Mouse (Mus musculus): ENCODE data around the gene Add3.
A peak's percentile ranks its signal among the peaks of the same experiment; 100 is the strongest.

Add3 gene

DNA sequence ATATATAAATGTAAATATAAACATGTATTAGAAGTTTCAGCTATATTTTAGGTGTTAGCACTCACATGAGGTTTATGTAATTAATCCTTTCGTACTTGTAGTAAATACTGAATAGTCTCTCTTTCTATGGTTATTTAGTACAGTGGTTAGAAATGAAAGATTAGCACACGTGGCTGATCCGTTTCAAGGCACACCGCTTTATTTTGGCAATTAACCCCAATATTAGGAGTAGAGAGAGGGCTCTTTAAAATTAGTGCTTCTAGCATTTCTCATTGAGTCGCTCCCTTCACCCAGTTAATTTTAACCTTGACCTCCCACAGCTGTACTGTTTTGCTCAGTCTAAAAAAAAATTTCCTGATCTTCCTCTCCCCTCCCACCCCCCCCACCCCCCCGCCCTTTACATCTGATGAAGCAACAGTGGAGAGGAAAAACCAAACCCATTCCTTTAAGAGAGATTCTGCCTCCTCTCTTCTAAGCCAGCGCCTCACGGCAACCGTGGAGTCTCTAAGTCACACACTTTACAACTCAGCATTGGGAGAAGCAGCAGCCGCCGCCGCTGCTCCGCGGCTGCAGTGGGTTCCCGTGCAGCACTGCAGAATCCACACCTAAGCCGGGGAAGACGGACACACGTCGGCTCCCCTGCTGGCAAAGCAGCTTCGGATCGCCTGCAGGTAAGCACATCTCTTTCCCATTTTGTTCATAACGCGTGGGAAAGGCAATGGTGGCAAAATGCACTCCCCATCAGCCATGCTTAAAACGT is at the start of gene Add3:
TSS of gene Add3 (plus strand) at position 400 of the 760 bp plus-strand sequence.
- peak; percentile 50 for DNase-seq (ENCODE audit: low spot score)

DNA sequence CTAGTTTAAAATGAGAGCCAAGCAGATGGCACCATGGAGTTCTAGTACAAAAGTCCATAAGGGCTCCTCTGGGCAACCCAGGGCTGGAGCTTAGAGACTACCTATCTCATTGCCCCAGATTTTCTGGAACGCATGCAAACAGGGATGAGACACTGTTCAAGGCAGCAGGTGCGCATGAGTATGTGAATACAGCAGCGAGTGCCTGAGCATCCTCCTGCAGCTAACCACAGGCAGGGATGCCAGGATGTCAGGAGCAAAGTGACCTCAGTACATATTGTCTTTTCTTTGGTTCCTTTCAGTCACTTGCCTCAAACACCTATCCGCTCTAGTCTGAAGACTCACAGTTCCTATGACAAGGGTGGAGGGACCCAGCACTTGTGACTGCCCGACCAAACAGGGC is 49.6 kb upstream of the Add3 start:
- no peak for DNase-seq (ENCODE audit: low spot score)

DNA sequence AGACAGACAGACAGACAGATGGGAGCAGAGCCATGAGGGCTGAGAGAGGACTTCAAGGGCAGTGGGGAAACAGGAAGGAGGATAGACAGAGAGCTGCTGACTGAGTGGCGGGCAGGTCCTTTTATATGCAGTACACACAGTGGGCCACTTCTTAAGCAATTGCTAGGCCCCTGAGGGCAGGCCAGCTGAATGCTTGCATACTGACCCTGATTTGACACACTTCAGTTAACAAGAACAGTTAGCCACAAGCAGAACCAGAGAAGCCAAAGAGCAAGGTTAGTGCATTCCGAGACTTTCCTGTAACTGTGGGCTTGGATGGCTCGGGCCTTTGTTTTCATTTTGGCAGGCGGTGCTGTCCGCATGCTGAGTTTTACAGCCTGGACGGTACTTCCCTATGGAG is 48.0 kb upstream of the Add3 start:
- no peak for DNase-seq (ENCODE audit: low spot score)

DNA sequence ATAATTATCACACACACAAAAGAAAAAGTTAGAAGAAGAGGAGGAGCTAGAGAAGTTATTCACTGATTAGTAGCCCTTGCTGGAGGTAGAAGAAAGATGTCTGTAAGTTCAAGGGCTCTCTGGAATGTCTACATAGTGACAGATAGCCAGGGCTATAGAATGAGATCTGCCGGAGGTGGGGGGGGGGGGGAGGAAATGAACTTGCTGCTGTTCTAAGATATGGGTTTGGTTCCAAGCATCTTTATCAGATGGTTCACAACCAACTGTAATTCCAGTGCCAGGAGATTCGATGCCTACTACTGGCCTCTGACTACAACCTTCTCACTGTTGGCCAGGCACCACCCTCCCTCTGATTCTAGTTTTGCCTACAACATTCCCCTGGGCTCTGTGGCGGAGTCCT is 46.9 kb upstream of the Add3 start:
- no peak for DNase-seq (ENCODE audit: low spot score)

DNA sequence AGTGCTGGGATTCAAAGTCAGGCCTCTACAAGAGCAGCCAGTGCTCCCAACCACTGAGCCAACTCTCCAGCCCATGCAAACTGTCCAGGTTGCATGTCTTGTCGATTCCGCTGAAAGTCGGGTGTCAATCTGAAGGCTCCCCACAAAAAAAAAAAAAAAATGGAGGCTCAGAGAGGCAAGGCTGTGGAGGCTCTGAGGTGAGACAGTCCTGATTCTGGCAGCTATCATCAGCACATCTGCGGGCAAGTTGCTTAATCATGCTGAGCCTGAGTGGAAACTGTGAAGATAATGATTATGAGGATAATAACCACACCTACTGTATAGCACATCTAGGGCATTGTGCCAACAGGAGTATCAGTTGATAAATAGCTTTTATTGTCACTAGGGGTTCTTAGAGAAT is 45.6 kb upstream of the Add3 start:
- DNase-seq (ENCODE audit: low spot score) = no peak

DNA sequence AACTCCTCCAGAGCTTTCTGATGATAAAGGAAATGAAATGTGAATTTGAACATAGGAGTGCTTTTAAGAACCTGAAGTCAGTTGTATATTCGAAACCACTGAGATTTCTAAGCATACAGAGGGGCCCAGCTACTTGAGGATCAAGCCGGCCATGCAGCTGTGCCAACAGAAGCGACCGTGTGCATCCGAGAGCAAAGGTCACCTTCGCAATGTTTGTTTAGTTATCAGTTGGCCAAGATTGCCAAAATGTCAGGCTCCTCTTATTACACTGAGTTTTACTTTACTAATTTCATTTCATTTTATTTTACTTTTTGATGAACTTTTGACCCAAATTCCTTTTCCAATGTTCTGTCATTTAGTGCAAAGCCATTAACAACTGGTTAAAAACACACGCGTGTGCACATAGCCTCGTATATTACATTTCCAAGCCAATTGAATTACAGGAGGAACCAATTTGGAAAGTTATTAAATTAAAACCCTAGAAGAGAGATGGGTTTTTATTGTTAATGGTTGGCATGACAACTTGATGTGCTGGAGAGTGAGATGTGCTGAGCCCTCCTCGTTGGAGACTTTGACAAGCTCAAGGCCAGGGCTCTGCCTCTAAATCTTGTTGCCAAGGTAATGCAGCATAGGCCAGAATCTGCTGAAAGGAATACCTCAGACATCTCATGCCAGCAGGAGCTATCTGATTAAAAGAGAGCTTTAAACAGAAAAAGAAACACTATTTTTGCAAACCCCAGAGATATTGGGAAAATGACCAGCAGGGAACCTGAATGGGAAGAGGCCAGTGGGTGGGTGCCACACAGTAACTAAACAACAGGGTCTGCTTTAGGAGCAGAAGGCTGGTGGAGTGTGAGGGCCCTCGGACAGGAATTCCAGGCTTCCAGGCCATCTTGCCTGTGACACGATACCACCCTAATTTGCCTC is 38.6 kb upstream of the Add3 start:
- DNase-seq (ENCODE audit: low spot score) = no peak

DNA sequence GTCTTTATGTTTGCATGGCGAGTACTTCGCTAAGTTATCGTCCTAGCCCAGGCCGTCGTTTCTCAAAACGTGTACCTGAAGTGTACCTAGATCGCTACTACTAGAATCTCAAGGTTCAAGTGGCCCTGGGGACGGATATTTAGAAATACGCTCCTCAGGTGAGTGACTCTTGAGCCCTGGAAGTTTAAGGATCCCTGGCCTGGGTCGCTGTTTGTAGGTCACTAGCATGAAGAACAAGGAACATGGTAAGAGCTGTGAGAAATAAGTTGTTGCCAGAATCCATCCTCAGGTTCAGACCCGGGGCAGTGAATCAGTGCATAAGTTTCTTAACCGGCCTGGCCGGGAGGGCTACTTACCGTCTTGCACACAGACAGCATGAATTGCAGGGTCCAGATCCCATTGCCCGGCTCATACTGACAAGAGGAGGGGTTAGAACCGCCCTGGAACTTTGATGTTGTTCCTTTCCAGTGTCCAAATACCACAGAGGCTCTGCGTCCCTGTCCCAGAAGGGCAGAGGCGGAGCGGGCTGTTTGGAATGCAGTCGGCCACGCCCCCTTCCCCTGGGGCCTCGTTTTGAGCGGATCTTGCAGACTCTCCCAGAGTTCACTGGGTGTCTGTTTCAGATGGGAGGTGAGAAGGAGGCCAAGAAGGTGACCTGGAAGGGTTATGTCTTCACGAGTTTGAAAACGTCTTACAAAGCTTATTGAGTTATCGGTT is 34.7 kb upstream of the Add3 start:
- DNase-seq (ENCODE audit: low spot score) = peak; percentile 62

DNA sequence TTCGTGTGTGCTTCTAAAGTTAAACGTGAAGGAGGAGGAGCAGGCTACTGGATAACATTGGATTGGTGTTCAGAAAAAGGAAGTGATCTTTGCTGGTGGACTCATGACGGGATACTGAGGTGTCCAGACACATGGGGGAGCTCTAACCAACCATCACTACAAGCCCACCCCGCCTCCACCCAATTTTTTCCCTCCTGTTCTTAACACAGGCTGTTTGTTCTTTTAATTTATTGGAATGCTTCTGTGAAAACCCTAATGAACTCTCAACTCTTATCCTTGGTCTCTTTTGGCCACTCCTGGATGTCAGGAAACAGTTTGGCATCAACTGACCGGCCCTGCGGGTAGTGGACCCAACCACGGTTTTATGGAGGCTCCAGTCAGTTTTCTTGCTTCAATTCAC is 33.3 kb upstream of the Add3 start:
- peak; percentile 21 for DNase-seq (ENCODE audit: low spot score)

DNA sequence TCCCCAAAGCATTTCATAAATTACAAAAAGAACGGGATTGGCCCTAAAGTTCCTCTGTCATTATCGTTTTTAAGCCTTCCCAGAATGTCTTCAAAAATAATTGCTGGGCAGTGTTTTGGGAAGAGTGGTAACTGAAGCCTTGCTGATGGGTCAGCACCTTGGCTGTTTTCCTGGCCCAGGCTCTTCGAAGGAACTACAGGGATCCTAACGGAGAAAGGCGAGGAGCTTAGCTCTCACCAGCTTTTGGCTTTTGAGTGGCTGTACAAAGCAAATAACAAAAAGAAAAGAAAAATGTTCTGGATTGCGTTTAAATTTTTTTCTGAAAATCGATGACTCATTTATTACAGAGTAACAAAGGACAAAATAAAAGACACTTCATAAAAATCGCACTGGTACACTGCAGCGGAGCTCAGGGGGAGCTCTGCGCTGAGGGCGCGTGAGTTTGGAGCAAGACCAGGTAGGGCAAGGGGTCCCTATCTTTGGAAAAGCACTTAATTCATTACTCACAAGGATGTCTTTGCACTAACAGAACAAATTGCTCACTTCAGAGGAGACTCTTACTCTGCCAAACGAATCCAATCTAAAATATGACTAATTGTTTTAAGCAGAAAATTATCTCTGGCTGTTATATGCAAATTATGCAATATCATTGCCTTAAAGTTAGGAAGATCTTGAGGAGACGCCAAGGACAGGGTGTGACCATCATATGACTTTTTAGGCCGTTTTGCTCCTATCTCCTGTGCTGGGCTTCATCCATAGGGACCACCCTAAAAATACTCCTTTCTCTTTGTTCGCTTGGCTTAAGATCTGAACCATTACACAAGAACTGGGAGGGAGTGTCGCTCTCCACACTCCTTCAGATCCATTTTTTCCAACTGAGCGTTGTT is 32.6 kb upstream of the Add3 start:
- no peak for DNase-seq (ENCODE audit: low spot score)

DNA sequence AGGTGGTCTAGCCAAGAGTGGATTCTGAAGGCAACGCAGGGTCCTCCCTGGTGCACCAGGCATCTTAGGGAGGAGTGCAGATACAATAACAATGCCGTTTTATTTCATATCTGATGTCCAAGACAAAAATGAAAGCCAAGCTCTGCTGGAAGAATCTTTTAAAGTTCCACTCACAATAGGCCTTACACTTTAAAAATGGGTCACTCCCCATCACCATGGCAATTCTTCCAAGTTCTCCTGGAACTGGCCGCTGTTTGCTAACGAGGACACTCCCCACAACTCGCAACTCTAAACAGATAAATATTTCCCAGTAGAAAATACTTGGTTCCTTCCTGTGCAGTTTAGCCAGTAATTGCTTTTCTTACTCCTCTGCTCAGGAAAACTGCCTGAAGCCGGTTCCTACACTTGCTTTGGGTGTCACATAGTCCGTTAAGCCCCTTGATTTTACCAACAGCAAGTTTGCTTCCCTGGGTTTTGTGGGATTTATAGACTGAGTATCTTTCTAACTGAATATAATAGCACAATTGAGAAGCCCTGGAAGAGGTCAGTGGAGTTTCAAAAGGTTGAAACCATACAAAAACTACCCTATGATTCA is 28.1 kb upstream of the Add3 start:
- peak; percentile 24 for DNase-seq (ENCODE audit: low spot score)

DNA sequence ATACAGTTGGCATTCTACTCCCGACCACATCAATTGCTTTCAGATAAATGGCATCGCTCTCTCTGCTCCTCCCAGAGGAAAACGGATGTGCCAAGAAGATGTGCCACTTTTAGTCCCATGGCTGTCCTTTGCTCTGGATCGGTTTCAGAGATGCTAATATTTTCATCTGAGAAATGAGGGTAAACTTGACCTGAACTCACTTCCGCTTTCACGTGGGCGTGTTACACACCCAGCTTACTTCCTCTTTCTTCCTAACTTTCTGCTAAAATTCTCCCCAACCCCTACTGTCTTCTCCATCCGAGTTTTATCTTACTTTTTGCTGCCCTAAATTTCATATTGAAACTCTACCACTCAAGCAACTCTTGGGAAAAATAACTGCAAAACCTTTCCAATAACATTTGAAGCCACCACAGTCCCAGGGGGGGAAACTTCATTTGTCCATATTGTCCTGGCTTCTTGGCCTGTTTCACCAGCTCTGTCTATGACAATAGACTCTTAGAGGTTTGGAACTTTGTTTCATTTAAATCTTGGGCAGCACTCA is 20.9 kb upstream of the Add3 start:
- DNase-seq (ENCODE audit: low spot score) = no peak

DNA sequence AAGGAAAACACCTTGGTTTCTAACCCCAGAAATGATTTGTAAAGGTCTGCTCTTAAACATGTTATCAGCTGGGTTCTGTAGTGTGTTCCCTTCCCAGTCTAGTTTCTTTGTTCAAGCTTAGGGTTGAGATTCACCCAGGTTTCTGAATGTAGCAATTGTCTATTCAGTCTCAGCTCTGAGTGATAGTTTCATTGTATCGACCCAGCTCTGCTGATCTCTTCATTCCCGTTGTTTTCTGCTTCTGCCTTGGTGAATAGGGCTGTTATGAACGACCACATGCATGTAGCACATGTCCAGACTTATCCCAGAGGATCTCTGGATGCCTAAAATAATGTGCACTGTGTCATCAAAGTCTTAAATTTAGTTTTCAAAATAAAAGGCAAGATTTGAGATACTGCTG is 19.8 kb upstream of the Add3 start:
- no peak for DNase-seq (ENCODE audit: low spot score)

DNA sequence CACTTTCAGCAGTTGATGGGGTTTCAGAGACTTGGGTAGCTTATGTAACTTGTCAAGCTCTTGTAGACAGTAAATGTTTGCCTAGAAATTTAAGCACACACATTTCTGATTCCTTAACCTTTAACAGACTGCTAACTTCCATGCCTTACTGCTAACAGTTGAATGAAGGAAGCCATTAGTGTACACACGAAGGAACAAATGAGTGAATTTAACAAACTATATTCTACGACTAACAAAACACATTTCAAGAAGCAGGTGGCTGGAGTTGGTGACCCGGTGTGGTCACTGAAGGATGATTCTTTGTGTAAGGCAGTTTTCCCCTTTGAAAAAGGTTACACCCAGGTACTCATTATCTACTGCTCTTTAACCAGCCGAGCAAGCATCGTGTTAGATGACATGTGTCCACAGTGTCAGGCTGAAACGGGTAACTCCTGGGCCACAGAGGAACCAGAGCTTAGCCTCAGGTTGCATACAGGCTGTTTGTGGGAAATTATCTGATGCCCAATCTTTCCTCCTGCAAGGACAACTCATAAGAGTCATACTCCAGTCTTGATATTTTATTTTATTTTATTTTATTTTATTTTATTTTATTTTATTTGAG is 17.5 kb upstream of the Add3 start:
- DNase-seq (ENCODE audit: low spot score) = no peak

DNA sequence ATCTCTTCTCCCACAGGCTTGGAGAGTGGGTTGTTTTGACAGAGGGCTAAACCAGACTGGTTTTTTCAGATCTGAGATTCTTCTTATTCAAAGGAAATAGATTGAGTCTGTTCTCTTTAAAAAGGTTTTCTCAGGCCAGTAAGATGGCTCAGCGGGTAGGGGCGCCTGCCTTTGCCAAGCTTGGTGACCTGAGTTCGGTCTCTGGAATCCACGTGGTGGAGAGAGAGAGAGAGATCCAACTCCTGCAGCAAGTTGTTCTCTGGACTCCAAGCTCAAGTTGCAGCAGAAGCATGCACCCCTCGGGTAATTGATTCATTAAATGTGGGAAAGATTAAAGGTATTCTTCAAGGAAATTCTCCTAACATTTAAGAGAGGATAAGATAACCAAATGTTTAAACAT is 16.9 kb upstream of the Add3 start:
- no peak for DNase-seq (ENCODE audit: low spot score)

DNA sequence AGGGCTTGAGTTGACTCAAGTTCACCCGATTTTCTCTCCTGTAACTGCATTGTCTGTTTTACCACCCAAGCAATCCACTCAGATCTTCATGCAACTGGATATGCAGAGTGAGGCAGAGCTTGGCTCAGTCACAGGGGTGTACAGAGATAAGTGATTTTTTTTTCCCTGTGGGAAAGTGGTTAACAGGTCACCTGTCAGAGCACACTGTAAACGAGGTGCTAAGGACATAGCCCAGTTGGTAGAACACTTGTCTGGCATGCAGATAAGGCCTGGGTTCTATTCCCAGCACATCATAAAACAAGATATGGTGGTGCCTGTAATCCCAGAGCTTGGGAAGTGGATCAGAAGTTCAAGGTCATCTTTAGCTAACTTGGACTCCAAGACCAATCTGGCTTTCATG is 14.6 kb upstream of the Add3 start:
- DNase-seq (ENCODE audit: low spot score) = no peak

DNA sequence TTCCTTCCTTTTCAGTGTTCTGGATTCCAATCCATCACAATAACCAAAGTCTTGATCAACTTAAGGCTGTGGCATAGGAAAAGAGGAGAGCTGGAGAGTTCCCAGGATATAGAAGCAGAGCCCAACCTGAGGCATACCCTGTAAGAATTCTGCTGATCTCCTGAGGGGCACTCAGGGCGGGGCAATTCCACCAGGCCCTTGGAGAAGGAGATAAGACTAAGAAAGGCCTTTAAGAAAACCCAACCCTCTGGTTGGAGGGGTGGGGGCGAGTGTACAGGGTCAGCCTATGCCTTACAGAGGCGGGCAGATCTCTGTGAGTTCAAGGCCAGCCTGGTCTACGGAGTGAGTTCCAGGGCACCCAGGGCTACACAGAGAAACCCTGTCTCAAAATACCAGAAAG is 13.7 kb upstream of the Add3 start:
- no peak for DNase-seq (ENCODE audit: low spot score)

DNA sequence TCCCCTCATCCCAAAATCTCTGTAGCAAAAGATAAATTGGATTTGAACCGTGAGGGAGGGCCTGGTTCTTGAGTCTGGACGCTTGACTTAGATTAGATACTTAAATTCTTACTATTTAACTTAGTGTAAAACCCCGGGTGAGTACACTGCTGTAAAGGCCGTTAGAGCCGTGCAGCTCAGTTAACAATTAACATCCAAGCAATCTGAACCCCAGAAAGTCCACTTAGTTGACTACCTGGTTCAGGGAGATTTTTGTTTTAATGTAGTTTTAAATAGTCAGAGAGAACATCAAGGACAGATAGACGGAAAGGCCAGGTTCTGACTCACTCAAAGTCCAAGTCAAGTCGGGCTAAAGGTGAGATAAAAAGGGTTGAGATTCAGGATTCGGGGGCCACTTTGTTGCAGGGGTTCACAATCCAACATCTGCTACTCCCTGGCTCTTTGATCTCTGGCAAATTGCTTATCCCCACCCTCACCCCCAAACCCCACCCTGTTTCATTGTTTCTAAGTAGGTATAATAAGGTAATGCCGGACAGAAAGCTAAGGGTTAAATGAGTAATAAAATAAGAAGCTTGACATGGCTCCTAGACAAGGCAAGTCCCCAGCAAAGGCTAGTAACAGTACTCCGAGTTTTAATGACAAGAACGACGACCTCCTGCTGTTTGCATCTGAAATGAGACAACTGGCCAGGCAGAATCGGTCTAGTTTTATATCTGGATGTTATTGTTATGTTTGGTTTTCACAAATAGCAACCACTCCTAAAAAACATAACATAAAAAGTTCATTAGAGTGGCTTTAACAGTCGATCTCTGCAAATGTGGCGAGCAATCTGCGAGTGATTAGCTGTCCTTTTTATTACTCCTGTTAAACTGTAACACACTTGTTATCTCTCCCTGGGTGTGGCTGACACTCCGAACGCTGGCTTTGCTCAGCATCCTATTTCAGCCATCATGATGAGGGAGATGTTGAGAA is 12.6 kb upstream of the Add3 start:
- DNase-seq (ENCODE audit: low spot score) = no peak

DNA sequence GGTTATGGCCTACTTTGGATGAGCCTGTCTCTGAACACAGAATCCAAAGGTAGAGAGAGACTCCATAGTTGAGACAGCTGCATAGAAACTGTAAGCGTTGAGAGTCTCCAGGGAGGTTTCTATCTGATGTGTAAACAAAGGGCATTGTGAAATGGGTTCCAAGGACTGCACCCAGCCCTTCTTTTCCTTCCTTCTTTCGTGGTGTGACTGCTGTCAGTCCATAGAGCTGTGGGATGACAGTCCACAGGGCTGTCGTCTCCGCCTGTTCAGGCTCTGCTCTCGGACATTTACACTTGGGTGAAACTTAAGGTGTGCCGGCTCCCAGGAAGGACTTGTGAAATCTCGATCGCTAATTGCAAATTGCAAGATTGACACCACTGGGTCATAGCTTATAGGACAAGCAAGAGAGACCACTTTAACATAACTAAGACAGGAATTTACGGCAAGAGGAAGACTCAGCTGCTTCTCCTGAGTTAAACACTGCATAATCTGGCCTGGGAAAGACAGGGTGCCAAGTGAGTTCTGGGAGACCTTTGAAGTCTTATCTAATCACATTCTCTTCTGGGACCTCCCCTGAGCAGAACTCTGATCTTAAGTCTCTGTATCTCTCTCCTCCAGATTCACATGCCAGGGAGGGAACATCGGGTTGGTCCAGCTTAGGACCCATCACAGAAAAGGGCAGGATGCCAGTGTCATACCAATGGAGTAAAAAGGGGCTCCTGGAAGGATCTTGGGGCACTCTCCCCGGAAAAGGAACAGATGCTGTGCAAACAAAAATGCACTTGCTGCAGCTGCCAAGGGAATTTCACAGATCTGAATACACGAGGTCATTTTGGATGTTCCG is 11.5 kb upstream of the Add3 start:
- no peak for DNase-seq (ENCODE audit: low spot score)

Measured in ovary, postnatal 14 days (tissue).